Mouse (Mus musculus) layer of hippocampus, adult 8-10 months (tissue): Measurements from ENCODE around the gene Adck2. TPM values are rescaled to one million over a fixed set of nuclear protein-coding genes. Genes with fewer than 3 reads are reported as not detected.

ENCODE experiments used
- DNase-seq, 2 experiments: peaks; one replicate each; pipeline ENCODE4 v3.0.0; 2022; ENCODE audit warnings: low spot score in 2 of 2
- total RNA-seq, 4 experiments: library from RNA; stranded (reverse); gene quantifications; 2 replicates each; pipeline ENCODE4 v1.2.4; 2022

Gene Adck2
- total RNA-seq, result 10 to 100 TPM; 27.6 to 34.5 (median 34.0) TPM

DNA sequence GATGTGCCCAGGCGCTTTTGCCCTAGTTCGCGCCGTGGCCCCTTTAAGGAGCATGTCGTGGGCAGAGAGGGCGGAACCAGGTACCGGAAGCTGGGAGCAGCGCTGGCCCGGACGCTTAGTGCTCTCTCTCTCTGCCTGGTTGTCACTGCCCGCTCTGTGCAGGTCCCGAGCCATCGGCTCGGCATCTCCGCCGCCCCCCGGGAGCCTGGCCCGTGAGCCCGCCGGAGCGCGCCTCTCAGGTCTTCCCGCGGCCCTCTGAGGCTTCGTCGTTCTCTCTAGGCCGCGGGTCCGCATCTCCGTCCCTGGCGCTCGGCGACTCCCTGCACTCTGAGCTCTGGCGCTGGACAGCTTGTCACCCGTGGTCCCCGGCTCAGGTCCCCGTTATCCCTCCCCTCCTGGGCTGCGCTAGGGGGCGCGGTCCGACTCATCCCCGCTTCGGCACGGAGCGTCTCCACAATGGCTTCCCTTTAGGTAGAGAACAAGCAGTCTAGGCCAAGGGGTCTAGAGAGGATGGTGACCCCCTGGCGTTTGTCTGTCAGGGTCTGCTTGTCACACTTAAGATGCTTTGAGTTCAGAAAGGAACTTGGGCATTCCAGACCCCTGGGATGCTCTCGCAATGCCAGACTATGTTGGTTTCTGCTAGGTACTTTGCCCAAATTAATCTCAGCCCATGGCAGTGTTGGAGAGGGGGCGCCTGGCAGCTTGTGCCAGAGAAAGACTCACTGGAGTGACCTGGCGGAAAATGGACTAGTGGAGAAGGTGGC, at the start of gene Adck2:
TSS of gene Adck2 (plus strand) at position 83 of the 764 bp plus-strand sequence.
- DNase-seq, result peak; percentile 61 to 75

DNA sequence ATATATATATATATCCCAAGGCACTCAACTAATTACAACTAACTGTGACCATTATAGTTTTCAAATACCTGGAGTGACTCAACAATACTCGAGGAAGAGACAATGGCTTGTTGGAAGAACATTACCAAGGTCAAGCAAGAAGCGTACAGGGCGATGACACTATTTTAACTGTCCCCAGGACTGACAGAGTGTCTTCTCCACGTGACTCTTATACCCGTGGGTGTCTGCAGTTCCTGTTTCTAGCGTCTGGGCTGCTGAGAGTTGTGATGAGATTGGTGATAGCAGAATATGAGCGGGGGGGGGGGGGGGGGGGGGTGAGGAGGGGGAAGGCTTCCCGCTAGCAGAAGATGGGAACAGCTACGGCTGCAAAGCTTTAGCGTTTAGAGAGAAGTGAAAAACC, 46.9 kb upstream of the Adck2 start:
- DNase-seq, result no peak

DNA sequence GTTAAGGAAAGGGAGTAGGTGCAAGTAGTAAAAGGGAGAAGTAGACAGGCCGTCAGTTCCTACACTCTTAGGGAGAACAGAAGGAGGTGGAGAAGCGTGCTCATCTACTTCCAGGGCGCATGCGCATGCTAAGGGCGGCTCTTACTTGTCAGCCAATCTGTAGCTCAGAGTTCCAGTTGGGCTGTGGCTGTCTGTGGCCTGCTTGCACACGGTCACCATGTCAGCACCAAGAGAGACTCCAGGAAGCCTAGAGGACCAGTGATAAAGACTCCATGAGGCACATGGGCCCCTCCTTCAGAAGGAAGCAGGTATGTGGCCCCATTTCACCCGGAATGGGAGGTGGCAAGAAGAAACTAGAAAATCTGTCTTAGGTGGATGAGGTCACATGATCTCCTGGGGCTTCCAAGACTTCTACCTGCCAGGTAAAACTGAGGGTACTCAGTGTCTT, 46.3 kb upstream of the Adck2 start:
- no peak for DNase-seq

DNA sequence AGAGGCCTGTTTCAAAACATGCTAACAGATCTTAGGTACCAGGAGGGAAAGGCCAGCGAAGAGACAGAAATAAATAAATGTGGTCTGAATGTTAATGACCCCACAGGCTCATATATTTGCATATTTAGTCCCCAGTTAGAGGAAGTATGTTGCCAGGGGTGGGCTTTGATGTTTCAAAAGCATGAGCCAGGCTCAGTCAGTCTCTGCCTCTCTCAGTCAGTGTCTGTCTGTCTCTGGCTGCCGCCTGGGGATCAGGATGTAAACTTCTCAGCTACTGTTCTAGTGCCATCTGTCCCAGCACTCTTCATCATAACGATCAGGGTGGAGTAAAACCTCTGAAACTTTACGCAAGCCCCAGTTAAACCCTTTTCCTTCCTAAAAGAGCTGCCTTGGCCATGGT, 45.9 kb upstream of the Adck2 start:
- peak; percentile 40 to 57 for DNase-seq

DNA sequence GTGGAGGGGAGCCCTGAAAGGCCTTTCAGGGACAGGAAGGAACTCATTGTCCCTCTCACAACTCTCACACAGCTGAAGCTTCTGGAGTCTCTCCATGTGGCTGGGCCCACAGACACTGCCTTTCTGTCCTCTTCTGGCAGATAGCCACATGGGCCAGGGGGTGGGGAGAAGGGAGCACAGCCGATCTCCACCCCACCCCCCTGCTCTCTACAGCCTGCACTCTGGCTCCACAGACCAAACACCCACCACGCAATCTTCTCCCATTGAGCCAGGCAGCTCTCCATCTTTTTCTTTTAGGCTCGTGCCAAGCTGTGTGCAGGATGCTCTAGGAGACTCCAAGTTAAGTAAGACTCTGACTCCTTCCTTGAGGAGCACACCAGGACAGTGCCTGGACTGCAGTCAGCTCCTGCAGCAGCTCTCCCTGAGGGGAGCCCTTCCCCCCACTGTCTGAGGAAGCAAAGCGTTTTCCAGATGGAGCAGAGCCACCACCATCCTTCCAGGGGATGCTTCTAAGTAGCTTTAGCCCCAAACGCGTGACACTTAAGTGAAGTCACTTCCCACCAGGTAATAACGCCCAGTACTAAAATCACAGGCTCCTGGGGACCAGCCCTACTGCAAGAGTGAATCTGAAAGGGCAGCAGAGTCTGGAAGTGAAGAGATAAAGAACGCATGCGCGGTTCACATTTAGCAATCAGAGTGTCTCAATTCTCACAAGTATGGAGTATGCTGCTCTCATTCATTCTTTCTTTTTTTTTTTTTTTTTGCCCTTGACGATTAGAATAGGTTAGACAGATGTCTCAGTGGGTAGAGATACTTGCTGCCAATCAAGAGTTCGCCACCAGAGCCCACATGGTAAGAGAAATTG, 44.8 kb upstream of the Adck2 start:
- peak; percentile 79 to 87 for DNase-seq

DNA sequence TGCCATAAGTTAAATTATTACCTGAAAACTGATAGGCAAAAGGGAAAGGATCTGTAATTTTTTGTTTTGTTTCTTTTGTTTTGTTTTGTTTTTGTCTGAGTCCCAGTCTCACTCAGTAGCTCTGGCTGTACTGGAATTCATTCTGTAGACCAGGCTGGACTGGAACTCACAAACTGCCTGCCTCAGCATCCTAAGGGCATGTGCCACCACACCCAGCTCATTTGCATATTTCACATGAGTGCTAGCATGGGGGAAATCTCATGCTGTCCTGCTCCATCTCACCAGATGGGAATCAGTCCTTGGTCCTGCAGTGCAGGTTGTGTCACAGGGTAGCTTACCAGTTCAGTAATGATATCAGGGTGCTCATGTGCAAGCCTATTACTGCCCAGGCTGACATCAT, 38.7 kb upstream of the Adck2 start:
- DNase-seq, result no peak

DNA sequence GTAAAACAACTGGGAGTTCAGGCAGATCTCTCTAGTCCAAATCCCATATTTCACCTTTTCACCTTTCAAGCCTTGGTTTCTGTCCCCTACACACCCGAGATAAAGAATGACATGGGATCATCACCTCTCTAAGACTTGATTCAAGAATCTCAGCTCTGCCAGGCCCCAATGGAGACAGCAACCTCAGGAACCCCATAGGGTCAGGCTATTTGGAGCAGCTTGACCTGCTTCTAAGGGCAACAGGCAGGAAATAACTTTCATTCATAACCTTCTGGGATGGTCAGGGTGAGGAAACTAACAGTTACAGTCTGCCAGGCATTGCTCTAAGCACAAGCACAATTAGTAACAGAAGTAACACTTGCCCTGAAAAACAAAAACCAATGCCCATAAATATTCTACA, 37.1 kb upstream of the Adck2 start:
- DNase-seq, result no peak

DNA sequence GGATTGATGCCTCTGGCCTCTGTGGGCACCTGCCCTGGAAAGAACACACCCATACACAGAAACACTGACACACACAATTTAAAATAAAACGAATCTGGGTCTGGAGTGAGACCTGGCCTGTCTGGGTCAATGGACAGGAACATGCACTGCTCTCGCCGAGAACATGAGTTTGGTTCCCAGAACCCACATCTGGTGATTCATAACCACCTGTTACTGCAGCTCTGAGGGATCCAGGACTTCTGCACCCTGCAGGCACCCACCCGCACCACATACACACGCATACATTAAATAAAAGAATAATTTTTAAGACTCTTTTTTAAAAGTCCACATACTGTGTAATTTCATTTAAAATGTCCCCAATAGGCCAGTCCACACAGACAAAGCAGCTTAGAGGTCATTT, 36.4 kb upstream of the Adck2 start:
- no peak for DNase-seq

DNA sequence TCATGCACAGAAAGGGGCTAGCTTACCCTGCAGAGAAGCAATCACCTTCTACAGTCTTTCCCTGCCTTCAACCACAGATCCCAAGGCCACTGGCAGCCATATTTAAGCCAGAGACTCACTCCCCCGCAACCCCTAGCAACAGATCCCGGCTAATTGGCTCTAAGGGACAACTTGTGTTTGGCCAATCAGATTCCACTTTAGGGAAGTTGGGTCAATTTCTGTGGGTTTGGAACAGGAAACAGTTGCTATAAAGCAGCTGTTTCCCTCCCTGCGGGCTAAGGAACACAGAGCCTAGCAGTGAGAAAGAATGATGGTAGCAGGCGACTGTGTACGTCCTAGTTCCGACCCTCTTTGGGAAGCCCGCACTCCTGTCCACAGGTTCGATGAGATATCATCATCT, 35.4 kb upstream of the Adck2 start:
- DNase-seq, result no peak

DNA sequence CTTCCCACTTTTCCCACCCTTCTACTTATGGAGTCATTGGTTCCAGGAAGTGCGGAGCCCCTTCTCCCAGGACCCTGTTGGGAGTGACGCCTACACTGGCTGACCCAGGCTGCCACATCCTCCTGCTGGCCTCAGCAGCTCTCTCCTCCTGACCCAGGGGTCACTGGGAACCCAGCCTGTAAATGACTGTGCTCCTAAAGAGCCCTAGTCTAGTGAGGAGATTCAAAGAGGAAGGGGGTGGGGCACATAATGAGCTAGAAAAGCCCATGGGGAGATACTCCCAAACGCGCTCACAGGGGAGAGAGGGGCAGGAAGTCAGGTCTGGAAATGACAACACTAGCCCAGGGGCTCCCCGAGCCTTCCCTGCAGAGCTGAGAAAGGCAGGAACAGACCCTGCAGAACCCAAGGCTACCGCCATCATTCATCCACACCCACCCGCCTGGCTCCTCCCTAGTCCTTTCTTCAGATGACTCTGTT, 34.0 kb upstream of the Adck2 start:
- no peak for DNase-seq

DNA sequence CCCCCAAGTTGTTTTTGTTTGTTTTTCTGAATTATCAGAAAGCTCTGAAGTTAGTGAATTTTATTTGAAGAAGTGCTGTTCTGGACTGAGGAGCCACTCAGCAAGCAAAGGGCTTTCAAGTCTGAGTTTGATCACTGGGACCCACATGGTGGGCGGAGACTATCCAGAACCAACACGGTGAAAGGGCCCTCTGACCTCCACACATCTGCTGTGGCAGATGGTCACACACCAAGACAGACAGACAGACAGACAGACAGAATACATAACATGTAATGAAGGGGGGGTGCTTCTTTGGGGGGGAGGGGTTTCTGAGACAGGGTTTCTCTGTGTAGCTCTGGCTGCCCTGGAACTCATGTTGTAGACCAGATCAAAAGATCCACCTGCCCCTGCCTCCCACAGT, 33.1 kb upstream of the Adck2 start:
- DNase-seq, result no peak

DNA sequence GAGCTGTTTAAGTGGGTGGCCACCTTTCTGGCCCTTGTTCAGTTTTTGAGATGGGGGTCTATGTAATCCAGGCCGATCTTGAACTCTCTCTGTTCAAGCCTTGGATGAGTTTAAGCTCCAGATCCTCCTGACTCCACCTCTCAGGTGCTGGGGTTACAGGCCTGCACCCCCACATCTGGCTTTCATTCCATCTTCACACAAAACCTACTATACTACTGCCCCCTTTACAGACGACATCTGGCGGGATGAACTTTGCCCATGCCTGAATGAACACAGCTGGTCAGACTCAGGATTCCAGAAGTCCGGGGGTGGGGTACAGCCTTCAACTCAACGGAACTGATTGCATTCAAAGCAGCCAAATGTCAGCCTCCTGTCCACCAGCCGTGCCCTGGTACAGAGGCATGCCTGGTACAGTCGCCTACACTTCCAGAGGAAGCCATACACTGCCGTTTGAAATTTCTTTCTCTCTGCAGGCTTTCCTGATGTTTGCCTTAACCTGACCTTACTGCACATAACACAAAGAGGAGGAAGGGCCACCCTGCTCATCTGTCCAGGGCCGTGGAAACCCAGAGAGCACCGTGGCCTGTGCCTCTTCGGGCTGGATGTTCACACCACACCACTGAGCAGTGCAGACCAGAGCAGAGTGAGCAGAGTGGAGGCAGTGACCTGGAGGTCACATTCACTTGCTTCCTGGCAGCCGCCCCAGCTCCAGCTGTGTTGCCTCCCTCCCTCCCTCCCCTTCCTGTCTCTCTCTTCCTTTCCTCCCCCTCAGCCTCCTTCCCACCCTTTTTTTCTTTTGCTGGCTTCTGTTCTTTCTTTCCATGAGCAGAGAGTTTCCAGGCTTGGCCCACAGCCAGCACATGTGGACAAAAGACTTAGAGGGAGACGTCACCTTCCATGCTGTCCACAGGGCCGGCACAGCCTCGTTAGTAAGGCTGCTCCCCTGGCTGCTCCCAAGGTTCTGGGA, 30.8 kb upstream of the Adck2 start:
- DNase-seq, result no peak

DNA sequence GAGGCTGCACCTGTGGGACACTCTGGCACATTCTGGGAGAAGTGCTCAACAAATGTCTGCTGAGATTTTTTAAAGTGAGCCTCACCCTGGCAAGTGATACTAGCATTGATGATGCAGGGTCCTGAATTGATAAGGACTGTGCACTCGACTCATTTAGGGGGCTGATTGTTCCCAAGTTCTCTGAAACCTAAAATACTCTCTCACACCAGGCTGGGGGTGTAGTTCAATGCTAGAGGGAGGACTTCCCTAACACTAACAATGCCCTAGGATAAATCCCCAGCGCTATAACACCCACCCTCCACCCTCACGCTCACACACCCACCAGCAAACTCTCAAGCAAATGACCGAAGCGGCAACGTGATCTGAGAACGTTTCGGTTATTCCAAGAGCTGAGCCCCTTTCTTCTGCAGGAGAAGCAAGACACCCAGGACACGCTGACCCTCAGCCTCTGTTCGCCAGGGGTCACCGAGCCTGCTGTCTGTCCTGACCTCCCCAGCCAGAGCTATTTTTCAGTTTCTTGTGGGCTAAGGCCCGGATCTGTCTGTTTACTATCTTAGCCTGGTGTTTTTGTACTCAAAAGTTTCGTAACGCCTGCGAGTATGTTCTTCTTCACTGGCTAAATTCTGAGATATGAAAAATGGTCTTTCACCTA, 29.8 kb upstream of the Adck2 start:
- DNase-seq, result no peak

DNA sequence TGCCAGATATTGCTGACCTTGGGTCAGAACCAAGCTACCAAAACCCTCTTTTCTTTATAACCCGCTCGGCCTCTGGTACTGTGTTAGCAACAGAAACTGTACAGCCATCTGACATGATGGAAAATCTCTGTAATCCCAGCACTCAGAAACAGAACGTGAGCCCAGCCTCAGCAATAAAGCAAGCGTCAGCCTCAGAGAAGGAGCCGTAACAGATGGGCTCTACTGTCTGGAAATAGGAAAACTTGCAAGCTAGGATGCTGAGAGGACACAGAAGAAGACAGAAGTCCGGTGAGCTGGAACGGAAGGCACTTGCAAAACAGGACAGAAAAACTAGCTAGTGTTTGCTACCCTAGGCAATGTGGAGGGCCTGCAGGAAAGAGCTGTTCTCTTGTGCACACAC, 28.2 kb upstream of the Adck2 start:
- DNase-seq, result no peak

DNA sequence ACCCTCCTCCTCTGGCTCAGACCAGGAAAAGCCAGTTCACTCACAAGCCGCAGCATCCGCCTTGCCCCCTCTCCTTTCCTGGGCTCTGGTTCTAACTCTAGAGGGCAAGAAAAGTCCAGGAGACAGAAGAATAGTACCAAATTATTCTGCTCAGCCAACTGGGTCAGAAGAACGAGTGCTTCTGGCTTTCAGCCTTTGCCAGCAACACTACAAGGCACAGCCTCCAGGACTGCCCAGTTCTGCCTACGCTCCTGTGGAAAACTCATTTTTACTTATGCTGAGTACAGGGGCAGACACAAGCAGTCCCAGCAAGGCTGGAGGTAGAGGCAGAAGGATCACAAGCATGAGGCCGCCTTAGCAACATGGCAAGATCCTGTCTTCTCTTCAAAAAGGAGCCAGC, 25.6 kb upstream of the Adck2 start:
- DNase-seq, result no peak

DNA sequence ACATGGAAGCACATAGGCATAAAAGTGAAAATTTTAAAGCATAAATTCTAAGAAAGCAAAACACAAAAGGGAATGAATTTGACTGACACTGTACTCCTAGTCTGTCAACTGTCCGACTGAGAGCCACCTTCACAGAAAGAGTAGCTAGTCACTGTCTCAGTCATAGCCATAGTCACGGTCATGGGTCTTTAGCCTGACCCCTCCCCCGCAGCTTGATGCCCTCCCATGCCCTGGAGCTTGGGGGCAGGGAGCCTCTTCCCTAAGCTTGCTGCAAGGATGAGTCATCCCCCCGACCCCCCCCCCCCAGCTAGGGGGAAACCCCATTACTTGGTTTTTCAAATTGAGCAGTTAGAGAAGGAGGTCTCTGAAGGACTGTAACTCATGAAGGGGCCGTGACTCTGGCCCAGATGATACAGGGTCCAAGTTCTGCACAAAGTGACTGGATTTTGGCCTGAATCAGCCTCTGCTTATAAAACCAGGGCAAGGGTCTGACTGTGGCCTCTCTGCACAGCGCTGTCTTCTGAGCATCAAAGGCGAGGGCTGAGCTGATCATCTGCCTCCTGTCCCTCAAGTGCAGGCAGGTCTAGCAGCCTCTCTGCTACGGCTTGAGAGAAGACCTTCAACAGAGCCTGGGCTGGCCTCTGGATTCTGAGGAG, 21.6 kb upstream of the Adck2 start:
- no peak for DNase-seq

DNA sequence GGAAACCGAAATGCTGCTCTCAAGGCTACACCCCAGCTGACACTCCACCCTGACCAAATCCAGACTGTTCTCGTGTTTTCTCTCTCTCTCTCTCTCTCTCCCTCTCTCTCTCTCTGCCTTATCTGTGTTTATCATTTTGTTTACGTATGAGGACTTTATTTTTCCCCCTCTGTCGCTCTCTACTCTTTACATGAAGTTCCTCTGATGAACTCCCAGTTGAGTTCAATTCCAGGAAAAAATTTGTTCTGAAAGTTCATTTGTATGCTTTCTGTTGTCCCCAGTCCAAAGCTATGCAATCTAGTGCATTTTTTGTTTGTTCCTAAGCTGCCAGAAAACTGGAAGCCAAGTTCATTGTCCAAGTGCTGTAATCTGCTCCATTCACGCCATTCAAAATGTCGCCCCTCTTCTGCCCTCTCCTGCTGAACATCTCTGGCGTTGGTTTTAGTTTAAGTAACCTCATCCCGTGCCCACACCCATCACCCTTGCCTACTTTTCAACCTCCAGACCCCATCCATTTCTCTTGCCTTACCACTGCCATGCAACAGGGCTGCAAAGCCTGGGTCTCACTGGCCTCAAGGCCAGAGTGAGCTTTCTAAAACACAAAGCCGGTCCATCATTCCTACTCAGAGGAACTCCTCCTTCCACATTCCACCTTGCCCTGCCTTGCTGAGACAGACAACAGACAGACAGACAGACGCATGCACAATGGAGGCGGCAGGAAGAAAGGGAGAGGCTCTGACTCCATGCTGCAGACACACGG, 18.6 kb upstream of the Adck2 start:
- DNase-seq, result no peak

DNA sequence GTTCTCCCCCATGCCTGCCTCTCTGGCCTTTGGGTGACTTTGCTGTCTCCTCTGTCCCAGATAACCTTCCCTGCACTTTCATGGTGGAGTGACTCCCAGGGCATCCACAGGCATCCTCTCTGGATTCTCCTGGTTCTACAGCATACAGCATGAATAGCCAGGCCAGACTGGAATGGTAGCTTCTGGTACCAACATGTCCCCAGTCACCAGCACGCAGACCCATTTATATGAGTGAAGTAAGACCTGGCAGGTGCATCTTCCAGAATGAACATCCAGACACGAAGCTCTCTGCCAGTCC, 18.1 kb upstream of the Adck2 start:
- no peak for DNase-seq

DNA sequence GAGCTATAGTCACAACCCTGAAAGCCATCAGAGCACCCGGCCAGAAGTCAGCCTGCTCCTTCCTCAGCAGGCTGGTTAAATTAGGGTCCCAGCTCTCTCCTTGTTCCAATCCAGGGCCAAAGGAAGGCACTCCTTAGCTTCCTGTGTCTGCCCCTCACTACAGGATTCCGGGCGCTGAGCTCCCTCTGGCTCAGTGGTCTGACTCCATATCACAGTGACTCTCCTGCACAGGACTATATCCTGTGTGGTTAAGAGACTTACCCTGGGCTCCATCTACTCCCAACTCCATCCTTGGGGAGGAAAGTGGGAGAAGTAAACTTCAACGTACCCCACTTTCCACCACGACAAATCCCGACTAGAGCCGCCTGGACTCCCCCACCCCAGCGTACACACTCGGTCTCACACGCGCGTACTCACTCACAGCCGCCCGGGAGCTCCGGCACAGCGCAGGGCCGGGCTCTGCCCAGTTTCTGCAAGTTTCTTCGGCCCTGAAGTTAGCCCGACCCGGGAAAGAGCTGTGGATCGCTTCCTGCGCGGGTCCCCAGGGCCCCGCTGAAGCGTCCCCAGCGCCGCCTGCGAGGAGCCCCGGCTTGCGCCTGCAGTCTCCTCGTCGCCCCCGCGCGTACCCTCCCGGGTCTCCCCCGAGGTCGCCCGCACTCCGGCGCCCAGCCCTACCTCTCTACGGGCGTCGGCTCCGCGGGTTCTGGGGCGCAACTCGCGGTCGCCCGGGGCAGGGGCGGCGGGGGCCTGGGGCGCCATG, 16.6 kb upstream of the Adck2 start:
- no peak for DNase-seq
